In genomic region chr11:53979788-53980621, GRCm38 (mm10) we compare ENCODE assay signal across 7 mouse cellular contexts. TPM values are rescaled to one million over a fixed set of nuclear protein-coding genes. Genes with fewer than 3 reads are reported as not detected.
DNase-seq lines count a peak whose midpoint lies in the region; ATAC-seq lines count a peak whose summit lies in the region.

Slc22a21 (minus strand) TSS chr11:53980332.

- 2% methylated on average over 73 of the region's 73 CpGs for WGBS in intestine, embryonic 15.5 days
- WGBS in limb, embryonic 10.5 days: 2% methylated on average over 73 of the region's 73 CpGs
- 2% methylated on average over 71 of the region's 73 CpGs for WGBS in midbrain, embryonic 12.5 days

- peak; percentile 98 for ATAC-seq in intestine, embryonic 15.5 days
- ATAC-seq in midbrain, embryonic 12.5 days (ENCODE audit: low FRiP score, low read depth): peak; percentile 89

- 0 out of 2 replicates have a peak, but pooled peaks cover 4% of the 10 kb centered on the region for H3K4me1 ChIP-seq in intestine, embryonic 15.5 days (replicated peaks)
- H3K4me1 ChIP-seq in limb, embryonic 10.5 days: peaks cover 13% of the 10 kb centered on the region; the same call in 1 of the 2 replicates
- H3K4me1 ChIP-seq in midbrain, embryonic 12.5 days: 0 out of 2 replicates have a peak, but pooled peaks cover 6% of the 10 kb centered on the region

- H3K9me3 ChIP-seq in intestine, embryonic 15.5 days: no peaks in the 10 kb centered on the region
- H3K9me3 ChIP-seq in limb, embryonic 10.5 days (replicated peaks): no peaks in the 10 kb centered on the region
- no peaks in the 10 kb centered on the region for H3K9me3 ChIP-seq in midbrain, embryonic 12.5 days

- H3K9ac ChIP-seq in intestine, embryonic 15.5 days: peak within 1 kb of the TSS; percentile 65
- peak within 1 kb of the TSS; percentile 63 for H3K9ac ChIP-seq in midbrain, embryonic 12.5 days (replicated peaks)

- H3K27ac ChIP-seq in intestine, embryonic 15.5 days: peak within 1 kb of the TSS; percentile 87
- peak within 1 kb of the TSS; percentile 81 for H3K27ac ChIP-seq in limb, embryonic 10.5 days
- no peak within 1 kb of the TSS for H3K27ac ChIP-seq in midbrain, embryonic 12.5 days (replicated peaks)

- H3K4me2 ChIP-seq in intestine, embryonic 15.5 days (replicated peaks): peak within 1 kb of the TSS; percentile 92
- peak within 1 kb of the TSS; percentile 93 for H3K4me2 ChIP-seq in midbrain, embryonic 12.5 days (replicated peaks)

- H3K4me3 ChIP-seq in intestine, embryonic 15.5 days (replicated peaks): peak within 1 kb of the TSS; percentile 69
- H3K4me3 ChIP-seq in limb, embryonic 10.5 days: peak within 1 kb of the TSS; percentile 67
- peak within 1 kb of the TSS; percentile 58 for H3K4me3 ChIP-seq in midbrain, embryonic 12.5 days

- DNase-seq in adrenal gland, postnatal 10 days: peak; percentile 89
- DNase-seq in embryo, embryonic 11.5 days (ENCODE audit: low read depth, low spot score): peak; percentile 68
- peak; percentile 66 to 76 for DNase-seq in gastrocnemius, postnatal 4 days (ENCODE audit: low spot score in 2 of 2)
- peak; percentile 83 for DNase-seq in limb, embryonic 10.5 days (ENCODE audit: low spot score)
- DNase-seq in skeletal muscle tissue, adult 2 months (ENCODE audit: low read depth, low spot score): peak; percentile 82

- H3K27me3 ChIP-seq in intestine, embryonic 15.5 days (replicated peaks): no peaks in the 10 kb centered on the region
- H3K27me3 ChIP-seq in limb, embryonic 10.5 days (ENCODE audit: low read depth, poor library complexity, severe bottlenecking): peaks cover 18% of the 10 kb centered on the region
- H3K27me3 ChIP-seq in midbrain, embryonic 12.5 days: peaks cover 18% of the 10 kb centered on the region

- no peaks in the 10 kb centered on the region for H3K36me3 ChIP-seq in intestine, embryonic 15.5 days
- no peaks in the 10 kb centered on the region for H3K36me3 ChIP-seq in limb, embryonic 10.5 days
- no peaks in the 10 kb centered on the region for H3K36me3 ChIP-seq in midbrain, embryonic 12.5 days

RNA-seq across cellular contexts. Expression of gene Slc22a21, which starts in this region (rescaled TPM):
- total RNA-seq in adrenal gland, postnatal 10 days (2021): 1 to 10 TPM; 4.4 to 5.8 TPM
- 1 to 10 TPM; 3.3 to 3.6 TPM for total RNA-seq in gastrocnemius, postnatal 4 days (2021)
- 6.6 and 8.0 TPM in 2 replicates for polyA plus RNA-seq in intestine, embryonic 15.5 days (2015; fragmentation: Nextera tagmentation; extraction: Ambion mirVana)
- polyA plus RNA-seq in limb, embryonic 10.5 days (2016; fragmentation: Nextera tagmentation; extraction: Ambion mirVana): 2.4 and 2.8 TPM in 2 replicates
- 2.4 and 2.5 TPM in 2 replicates for polyA plus RNA-seq in midbrain, embryonic 12.5 days (2016; fragmentation: Nextera tagmentation; extraction: Ambion mirVana)
